Mouse (Mus musculus): ENCODE results near the gene Mta1. TPM values are rescaled to one million over a fixed set of nuclear protein-coding genes. Genes with fewer than 3 reads are reported as not detected.

Mta1 gene
- polyA plus RNA-seq, 1 experiment from 2014 or later, result 26.4 TPM

DNA sequence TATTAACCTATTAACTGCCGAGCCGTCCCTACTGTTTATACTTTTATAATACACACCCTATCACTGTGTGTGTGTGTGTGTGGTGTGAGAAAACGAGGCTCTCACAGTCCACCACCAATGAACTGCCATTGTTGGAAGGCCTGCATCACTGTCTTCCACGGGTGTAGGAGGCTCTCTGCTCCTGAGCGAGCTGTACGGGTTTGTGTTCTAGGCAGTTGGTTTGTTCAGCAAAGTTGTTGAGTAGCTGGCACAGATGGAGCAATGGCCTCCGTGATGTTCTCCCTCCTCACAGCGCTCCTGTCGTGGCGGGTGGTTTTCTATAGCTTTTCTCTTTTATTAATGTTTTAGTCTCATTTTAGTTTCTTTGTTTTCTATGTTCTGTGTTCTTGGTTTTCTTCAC lies 11.7 kb downstream of the Mta1 start:
- 90% methylated on average over 10 of the region's 10 CpGs for WGBS
- no peak overlapping the region for H3K9ac ChIP-seq (ENCODE audit: low read length)
- no peak overlapping the region for H3K4me2 ChIP-seq (ENCODE audit: low read depth, severe bottlenecking)
- no peak overlapping the region for H3K4me3 ChIP-seq (ENCODE audit: low read depth, low read length)
- no peaks in the 10 kb centered on the region for H3K9me3 ChIP-seq (ENCODE audit: control insufficient read depth, low read length)
- peaks cover 18% of the 10 kb centered on the region; the same call in 1 of the 2 replicates for H3K36me3 ChIP-seq (ENCODE audit: control insufficient read depth, insufficient read depth, low read length)
- ATAC-seq (ENCODE audit: insufficient number of reproducible peaks, low FRiP score, low TSS enrichment, low read depth) (no peak), DNase-seq (ENCODE audit: low spot score) (no peak)
- H3K27ac ChIP-seq (replicated peaks; ENCODE audit: low read depth, low read length), result no peak overlapping the region
- no peaks in the 10 kb centered on the region for H3K4me1 ChIP-seq (ENCODE audit: control insufficient read depth, insufficient read depth, low read length)
- H3K27me3 ChIP-seq (ENCODE audit: control insufficient read depth, insufficient read depth, low read length), result no peaks in the 10 kb centered on the region

GRCm38 (mm10) chr12:113114141-113114540 lies 16.1 kb downstream of the Mta1 start:
- ATAC-seq (ENCODE audit: insufficient number of reproducible peaks, low FRiP score, low TSS enrichment, low read depth) (no peak), DNase-seq (ENCODE audit: low spot score) (no peak)
- Histone ChIP-seq H3K27ac (replicated peaks; ENCODE audit: low read depth, low read length) (no peak overlapping the region), H3K4me2 (ENCODE audit: low read depth, severe bottlenecking) (no peak overlapping the region), H3K9ac (ENCODE audit: low read length) (no peak overlapping the region), H3K4me3 (ENCODE audit: low read depth, low read length) (no peak overlapping the region), H3K27me3 (ENCODE audit: control insufficient read depth, insufficient read depth, low read length) (no peaks in the 10 kb centered on the region), H3K9me3 (ENCODE audit: control insufficient read depth, low read length) (no peaks in the 10 kb centered on the region), H3K4me1 (ENCODE audit: control insufficient read depth, insufficient read depth, low read length) (no peaks in the 10 kb centered on the region), H3K36me3 (ENCODE audit: control insufficient read depth, insufficient read depth, low read length) (peaks cover 38% of the 10 kb centered on the region)
- WGBS, result 94% methylated on average over 4 of the region's 4 CpGs

- ATAC-seq (ENCODE audit: insufficient number of reproducible peaks, low FRiP score, low TSS enrichment, low read depth) (no peak), DNase-seq (ENCODE audit: low spot score) (no peak)
- H3K9ac ChIP-seq (ENCODE audit: low read length), result no peak overlapping the region
- peaks cover 38% of the 10 kb centered on the region for H3K36me3 ChIP-seq (ENCODE audit: control insufficient read depth, insufficient read depth, low read length)
- no peak overlapping the region for H3K4me2 ChIP-seq (ENCODE audit: low read depth, severe bottlenecking)
- no peaks in the 10 kb centered on the region for H3K27me3 ChIP-seq (ENCODE audit: control insufficient read depth, insufficient read depth, low read length)
- no peaks in the 10 kb centered on the region for H3K9me3 ChIP-seq (ENCODE audit: control insufficient read depth, low read length)
- no peak overlapping the region for H3K27ac ChIP-seq (replicated peaks; ENCODE audit: low read depth, low read length)
- H3K4me3 ChIP-seq (ENCODE audit: low read depth, low read length), result no peak overlapping the region
- WGBS, result 87% methylated on average over 16 of the region's 16 CpGs
- H3K4me1 ChIP-seq (ENCODE audit: control insufficient read depth, insufficient read depth, low read length), result no peaks in the 10 kb centered on the region
These were observed 16.9 kb downstream of the Mta1 start for GRCm38 (mm10) chr12:113114856-113115538.

GRCm38 (mm10) chr12:113119516-113120410 lies 21.7 kb downstream of the Mta1 start:
- 85% methylated on average over 19 of the region's 20 CpGs for WGBS
- Histone ChIP-seq H3K4me2 (ENCODE audit: low read depth, severe bottlenecking) (no peak overlapping the region), H3K36me3 (ENCODE audit: control insufficient read depth, insufficient read depth, low read length) (peaks cover 55% of the 10 kb centered on the region), H3K9me3 (ENCODE audit: control insufficient read depth, low read length) (no peaks in the 10 kb centered on the region), H3K9ac (ENCODE audit: low read length) (no peak overlapping the region), H3K27me3 (ENCODE audit: control insufficient read depth, insufficient read depth, low read length) (no peaks in the 10 kb centered on the region), H3K4me1 (ENCODE audit: control insufficient read depth, insufficient read depth, low read length) (no peaks in the 10 kb centered on the region), H3K4me3 (ENCODE audit: low read depth, low read length) (no peak overlapping the region), H3K27ac (replicated peaks; ENCODE audit: low read depth, low read length) (no peak overlapping the region)
- ATAC-seq (ENCODE audit: insufficient number of reproducible peaks, low FRiP score, low TSS enrichment, low read depth) (0 out of 2 replicates have a peak, but pooled peaks have one; percentile 20), DNase-seq (ENCODE audit: low spot score) (peak; percentile 90)

- no peak overlapping the region for H3K4me2 ChIP-seq (ENCODE audit: low read depth, severe bottlenecking)
- 86% methylated on average over 6 of the region's 6 CpGs for WGBS
- no peaks in the 10 kb centered on the region for H3K4me1 ChIP-seq (ENCODE audit: control insufficient read depth, insufficient read depth, low read length)
These were observed 26.6 kb downstream of the Mta1 start for GRCm38 (mm10) chr12:113124726-113125125.

GRCm38 (mm10) chr12:113130732-113131131 lies 32.7 kb downstream of the Mta1 start:
- 92% methylated on average over 8 of the region's 8 CpGs for WGBS
- no peak for ATAC-seq (ENCODE audit: insufficient number of reproducible peaks, low FRiP score, low TSS enrichment, low read depth)
- no peak overlapping the region for H3K4me2 ChIP-seq (ENCODE audit: low read depth, severe bottlenecking)

More at GRCm38 (mm10) chr12:113124726-113125125, 26.6 kb downstream of the Mta1 start:
- no peak overlapping the region for H3K27ac ChIP-seq (replicated peaks; ENCODE audit: low read depth, low read length)
- no peak overlapping the region for H3K4me3 ChIP-seq (ENCODE audit: low read depth, low read length)
- DNase-seq (ENCODE audit: low spot score) (no peak), ATAC-seq (ENCODE audit: insufficient number of reproducible peaks, low FRiP score, low TSS enrichment, low read depth) (no peak)
- H3K27me3 ChIP-seq (ENCODE audit: control insufficient read depth, insufficient read depth, low read length), result no peaks in the 10 kb centered on the region
- H3K9ac ChIP-seq (ENCODE audit: low read length), result no peak overlapping the region
- peaks cover 50% of the 10 kb centered on the region for H3K36me3 ChIP-seq (ENCODE audit: control insufficient read depth, insufficient read depth, low read length)
- no peaks in the 10 kb centered on the region for H3K9me3 ChIP-seq (ENCODE audit: control insufficient read depth, low read length)

DNA sequence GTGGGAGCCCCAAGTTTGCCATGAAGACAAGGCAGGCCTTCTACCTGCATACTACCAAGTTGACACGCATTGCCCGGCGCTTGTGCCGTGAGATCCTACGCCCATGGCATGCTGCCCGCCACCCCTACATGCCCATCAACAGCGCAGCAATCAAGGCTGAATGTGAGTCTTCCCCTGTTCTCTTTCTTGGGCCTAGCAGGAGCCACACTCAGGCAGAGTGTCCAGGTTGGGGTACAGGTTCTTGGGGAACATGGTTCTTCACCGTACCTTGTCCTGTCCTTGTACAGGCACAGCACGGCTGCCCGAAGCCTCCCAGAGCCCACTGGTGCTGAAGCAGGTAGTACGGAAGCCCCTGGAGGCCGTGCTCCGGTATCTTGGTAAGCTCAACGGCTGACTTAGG lies 33.5 kb downstream of the Mta1 start:
- Histone ChIP-seq H3K9ac (ENCODE audit: low read length) (no peak overlapping the region), H3K4me3 (ENCODE audit: low read depth, low read length) (no peak overlapping the region), H3K27ac (replicated peaks; ENCODE audit: low read depth, low read length) (no peak overlapping the region), H3K4me1 (ENCODE audit: control insufficient read depth, insufficient read depth, low read length) (no peaks in the 10 kb centered on the region), H3K9me3 (ENCODE audit: control insufficient read depth, low read length) (no peaks in the 10 kb centered on the region), H3K36me3 (ENCODE audit: control insufficient read depth, insufficient read depth, low read length) (peaks cover 48% of the 10 kb centered on the region), H3K4me2 (ENCODE audit: low read depth, severe bottlenecking) (no peak overlapping the region), H3K27me3 (ENCODE audit: control insufficient read depth, insufficient read depth, low read length) (no peaks in the 10 kb centered on the region)
- DNase-seq (ENCODE audit: low spot score) (no peak), ATAC-seq (ENCODE audit: insufficient number of reproducible peaks, low FRiP score, low TSS enrichment, low read depth) (no peak)
- whole genome bisulfite sequencing, result 96% methylated on average over 14 of the region's 14 CpGs

More at GRCm38 (mm10) chr12:113130732-113131131, 32.7 kb downstream of the Mta1 start:
- Histone ChIP-seq H3K36me3 (ENCODE audit: control insufficient read depth, insufficient read depth, low read length) (peaks cover 48% of the 10 kb centered on the region), H3K9ac (ENCODE audit: low read length) (no peak overlapping the region), H3K4me1 (ENCODE audit: control insufficient read depth, insufficient read depth, low read length) (no peaks in the 10 kb centered on the region), H3K4me3 (ENCODE audit: low read depth, low read length) (no peak overlapping the region), H3K9me3 (ENCODE audit: control insufficient read depth, low read length) (no peaks in the 10 kb centered on the region), H3K27ac (replicated peaks; ENCODE audit: low read depth, low read length) (no peak overlapping the region), H3K27me3 (ENCODE audit: control insufficient read depth, insufficient read depth, low read length) (no peaks in the 10 kb centered on the region)
- no peak for DNase-seq (ENCODE audit: low spot score)

GRCm38 (mm10) chr12:113132567-113132966 lies 34.5 kb downstream of the Mta1 start:
- H3K27ac ChIP-seq (replicated peaks; ENCODE audit: low read depth, low read length), result no peak overlapping the region
- peaks cover 46% of the 10 kb centered on the region for H3K36me3 ChIP-seq (ENCODE audit: control insufficient read depth, insufficient read depth, low read length)
- H3K27me3 ChIP-seq (ENCODE audit: control insufficient read depth, insufficient read depth, low read length), result no peaks in the 10 kb centered on the region
- whole genome bisulfite sequencing, result 79% methylated on average over 2 of the region's 2 CpGs
- ATAC-seq (ENCODE audit: insufficient number of reproducible peaks, low FRiP score, low TSS enrichment, low read depth) (no peak), DNase-seq (ENCODE audit: low spot score) (no peak)
- H3K4me2 ChIP-seq (ENCODE audit: low read depth, severe bottlenecking), result no peak overlapping the region
- H3K9ac ChIP-seq (ENCODE audit: low read length), result no peak overlapping the region
- no peak overlapping the region for H3K4me3 ChIP-seq (ENCODE audit: low read depth, low read length)
- H3K9me3 ChIP-seq (ENCODE audit: control insufficient read depth, low read length), result no peaks in the 10 kb centered on the region
- H3K4me1 ChIP-seq (ENCODE audit: control insufficient read depth, insufficient read depth, low read length), result no peaks in the 10 kb centered on the region

All from limb, embryonic 11.5 days (tissue).